Mouse (Mus musculus) fibroblast of lung, adult 2 months (primary cell): ENCODE data around the gene Lonp2.

Experiments used
- DNase-seq: peaks from one replicate; pipeline ENCODE4 v3.0.0-alpha.2; 2011; ENCODE audit warnings: low read depth

Lonp2 gene

DNA sequence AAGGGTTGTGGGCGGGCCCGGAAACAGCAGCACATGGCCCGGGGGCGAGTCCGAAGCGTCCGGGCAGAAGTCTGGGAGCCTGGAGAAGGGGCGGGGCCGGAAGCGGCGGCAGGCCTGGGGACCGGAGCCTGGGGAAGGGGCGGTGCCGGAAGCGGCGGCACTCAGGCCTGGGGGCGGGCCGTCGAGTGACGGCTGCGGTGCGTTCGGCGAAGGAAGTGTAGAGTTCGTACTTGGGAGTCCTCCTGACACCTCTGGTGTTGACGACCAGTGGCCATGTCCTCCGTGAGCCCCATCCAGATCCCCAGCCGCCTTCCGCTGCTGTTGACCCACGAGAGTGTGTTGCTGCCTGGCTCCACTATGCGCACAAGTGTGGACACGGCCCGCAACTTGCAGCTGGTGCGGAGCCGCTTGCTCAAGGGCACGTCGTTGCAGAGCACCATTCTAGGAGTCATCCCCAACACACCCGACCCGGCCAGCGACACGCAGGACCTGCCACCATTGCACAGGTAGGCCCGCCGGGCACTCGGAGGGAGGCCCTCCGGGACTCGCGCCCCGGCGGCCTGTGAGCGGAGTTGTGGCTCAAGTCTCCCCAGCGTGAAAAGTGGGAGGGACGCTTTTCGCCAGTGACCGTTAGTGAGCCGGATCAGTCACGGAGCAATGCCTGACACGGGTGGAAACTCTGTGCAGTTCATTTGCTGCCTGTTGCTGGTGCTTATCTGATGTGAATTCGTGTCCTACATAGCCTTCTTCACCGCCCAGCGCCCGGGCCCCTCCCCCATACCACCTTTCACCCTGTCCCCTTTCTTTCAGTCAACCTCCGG, at the start of gene Lonp2:
TSS of gene Lonp2 (plus strand) at position 133 of the 821 bp plus-strand sequence.
- peak; percentile 83 for DNase-seq

DNA sequence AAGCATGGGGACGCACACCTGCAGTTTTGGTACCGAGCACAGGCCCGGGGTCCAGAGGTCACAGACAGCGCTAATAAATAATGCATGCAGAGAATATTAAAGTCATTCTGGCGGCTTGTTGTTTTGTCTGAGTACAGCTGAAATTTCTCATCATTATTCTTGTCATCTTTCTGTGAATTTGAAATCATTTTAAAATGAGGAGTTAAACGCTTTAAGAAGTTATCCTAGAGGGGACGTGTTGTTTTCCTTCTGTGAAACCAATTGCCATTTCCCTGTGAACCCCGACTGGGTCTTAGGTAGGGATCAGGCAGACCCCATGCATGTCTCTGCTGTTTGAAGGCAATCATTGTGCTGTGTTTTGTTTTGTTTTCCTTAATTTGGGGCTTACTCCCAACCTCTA, 46.3 kb upstream of the Lonp2 start:
- no peak for DNase-seq

DNA sequence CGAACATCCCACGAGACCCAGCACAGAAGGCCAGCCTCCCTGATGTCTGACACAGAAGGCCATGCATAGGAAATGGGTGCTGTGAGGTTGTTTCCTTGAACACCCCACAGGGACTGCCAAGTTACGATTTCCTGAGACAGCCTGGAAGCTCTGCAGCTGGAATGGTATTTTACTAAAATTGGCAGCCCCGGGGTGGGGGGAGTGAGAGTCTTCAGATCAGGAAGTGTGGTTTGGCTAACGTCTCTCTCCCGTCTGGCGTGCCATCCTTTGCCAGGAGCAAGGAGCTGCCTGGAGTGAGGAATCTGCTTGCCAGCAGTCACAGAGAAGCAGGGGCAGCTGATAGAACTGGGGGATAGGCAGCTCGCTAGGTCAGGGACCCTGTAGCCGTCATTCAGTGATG, 45.8 kb upstream of the Lonp2 start:
- peak; percentile 60 for DNase-seq

DNA sequence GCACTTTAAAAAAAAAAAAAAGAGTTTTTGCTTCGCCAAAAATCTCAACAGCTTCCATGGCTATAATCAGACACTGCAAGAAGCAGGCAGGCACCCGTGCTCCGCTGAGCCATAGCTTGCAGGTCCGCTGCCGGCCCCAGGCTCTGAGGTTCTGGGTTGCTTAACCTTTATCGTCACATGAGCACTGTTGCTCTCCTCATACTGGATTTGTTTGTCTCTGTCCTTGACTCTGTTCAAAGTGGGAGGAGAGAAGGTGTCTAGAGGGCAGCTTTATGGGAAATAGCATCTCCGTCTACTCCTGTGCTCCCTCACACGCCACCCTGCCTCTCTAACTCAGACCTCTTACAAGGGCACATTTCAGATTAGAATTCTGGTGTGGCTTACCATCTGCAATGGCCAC, 45.1 kb upstream of the Lonp2 start:
- DNase-seq, result no peak

DNA sequence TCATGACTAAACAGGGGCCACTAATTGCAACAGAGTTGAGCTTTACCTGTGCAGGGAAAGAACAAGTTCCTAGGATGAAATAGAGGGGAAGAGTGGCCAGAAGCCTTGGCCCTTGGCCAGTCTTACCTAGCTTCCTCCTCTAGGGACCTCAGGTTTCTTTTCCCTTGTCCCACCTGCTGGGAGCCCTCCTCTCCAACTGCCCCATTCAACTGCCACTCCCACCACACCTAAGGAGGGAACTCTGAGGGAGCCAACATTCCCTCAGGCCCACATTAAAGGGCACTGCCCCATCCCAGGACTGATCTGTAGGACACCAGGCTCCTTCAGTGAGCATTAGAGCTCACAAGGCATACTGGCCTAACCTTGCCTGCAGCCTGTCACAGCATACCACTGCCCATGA, 43.4 kb upstream of the Lonp2 start, which contains the start of gene Abcc12:
TSS of gene Abcc12 (minus strand) at position 229 of the 400 bp plus-strand sequence.
- DNase-seq, result no peak

DNA sequence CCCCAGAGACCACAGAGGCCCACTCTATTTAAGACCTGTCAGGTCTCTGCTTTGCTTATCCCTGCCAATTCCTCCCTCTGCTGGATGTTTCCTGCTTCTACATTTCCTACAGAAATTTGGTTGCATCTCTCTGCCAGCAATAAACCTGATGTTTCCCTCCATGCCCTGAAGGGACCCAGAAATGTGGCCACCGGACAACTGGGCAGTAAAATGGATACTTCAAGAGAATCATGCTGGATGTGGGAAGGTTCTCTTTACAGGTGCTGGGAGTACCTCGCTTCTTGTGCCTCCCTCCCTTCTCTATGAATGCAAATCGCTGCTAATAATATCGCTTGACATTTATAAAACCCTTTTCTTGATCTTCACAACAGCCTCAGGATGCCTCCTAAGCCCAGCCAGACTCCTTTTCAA, 41.9 kb upstream of the Lonp2 start:
- DNase-seq, result no peak

DNA sequence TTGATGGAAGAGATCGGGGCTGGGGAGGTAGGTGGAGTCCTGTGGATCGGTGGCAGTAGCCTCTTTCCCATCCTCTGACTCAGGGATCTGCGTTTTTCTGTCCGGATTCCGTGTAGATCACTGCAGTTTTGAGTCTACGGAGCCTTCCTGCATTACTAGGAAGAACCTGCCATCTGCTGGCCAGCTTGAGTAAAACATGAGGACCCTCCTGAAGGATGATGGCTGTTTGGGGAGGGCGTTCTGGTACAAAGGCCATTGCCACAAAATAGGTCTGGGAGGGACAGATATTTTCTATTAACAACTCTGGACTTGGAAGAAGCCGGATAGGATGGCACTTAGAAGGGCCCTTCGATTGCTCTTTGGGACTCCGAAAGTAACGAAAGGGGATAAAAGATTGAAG, 38.7 kb upstream of the Lonp2 start:
- DNase-seq, result no peak

DNA sequence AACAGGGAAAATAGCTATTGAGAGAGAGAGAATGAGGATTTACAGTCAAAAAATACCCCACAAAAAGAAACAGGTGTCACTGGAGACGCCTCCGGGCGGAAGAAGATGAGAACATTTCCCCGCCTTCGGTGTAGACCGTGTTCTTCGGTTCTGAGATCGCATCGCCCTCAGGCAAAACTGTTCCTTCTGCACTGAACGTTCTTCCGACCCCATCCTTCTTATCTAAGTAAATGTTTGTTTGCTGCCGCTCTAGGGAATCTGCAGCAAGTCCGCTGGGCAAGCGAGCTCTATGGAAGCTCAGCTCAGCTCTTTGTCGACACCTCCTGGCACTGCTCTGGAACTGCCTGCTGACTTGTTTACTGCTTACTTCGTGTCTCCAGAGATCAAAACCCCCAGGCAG, 38.3 kb upstream of the Lonp2 start:
- DNase-seq, result no peak

DNA sequence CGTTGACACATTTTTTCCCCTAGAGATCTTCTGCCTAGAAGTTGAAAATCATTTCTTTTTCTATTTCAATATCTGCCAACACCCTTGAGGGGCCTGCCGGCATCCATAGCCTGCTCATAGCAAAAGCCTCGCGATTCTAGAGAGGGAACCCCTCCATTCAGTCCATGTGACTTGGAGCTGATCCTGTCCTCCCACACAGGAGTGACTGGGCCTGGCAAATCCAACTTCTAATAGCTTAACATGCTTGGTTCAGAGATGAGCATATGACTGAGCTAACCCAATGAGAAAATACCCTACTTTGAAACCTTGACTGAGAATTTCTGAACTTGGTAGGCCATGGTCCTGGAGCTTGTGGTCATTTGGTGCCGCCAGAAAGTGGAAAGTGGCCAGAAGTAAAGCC, 37.8 kb upstream of the Lonp2 start:
- no peak for DNase-seq

DNA sequence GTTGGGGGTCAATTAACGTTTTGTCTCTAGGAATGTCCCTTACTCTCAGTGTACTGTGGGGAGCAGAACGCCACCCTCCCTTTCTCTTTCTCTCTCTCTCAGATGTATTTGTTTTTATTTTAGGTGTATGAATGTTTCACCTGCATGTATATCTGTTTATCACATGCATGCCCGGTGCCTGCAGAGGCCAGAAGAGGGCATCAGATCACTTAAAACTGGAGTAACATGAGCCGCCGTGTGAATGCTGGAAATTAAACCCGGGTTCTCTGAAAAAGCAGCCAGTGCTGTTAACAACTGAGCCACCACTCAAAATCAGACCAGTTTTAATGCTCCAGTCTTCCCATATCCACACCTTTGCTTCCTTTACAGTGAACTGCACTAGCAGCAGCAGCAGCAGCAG, 37.2 kb upstream of the Lonp2 start:
- DNase-seq, result no peak

DNA sequence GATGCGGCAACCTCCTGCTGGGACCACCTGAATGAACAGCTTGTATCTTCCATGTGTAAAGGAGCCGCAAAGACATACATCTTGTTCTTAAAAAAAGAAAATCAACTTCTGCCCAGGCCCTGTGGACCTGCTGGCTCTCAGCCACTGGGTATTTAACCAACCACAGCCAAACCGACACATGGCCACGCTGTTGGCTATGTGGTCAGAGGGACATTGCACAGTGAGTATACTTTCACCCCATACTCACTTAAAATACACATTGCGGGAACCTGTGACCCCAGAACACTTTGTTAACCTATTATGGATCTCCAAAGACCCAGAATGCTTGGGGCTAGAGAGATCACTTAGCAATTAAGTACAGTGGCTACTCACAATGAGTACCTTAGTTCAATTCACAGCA, 35.5 kb upstream of the Lonp2 start:
- DNase-seq, result no peak

DNA sequence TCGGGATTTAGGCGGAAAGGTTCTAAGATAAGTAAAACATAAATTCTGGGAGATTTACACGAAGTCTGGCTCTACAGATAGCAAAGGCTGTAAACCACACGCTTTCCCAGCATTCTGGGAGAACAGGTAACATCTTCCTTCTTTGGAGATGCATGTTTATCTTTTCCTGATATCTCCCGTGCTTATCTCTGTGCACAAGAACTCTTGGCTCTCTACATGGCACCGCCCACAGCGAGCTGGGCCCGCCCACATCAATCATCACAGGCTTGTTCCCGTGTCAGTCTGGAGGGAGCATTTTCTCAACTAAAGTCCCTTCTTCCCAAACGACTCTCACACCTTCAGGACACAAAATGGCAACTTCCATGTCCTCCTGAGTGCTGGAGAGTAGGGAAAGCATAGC, 30.7 kb upstream of the Lonp2 start:
- DNase-seq, result no peak

DNA sequence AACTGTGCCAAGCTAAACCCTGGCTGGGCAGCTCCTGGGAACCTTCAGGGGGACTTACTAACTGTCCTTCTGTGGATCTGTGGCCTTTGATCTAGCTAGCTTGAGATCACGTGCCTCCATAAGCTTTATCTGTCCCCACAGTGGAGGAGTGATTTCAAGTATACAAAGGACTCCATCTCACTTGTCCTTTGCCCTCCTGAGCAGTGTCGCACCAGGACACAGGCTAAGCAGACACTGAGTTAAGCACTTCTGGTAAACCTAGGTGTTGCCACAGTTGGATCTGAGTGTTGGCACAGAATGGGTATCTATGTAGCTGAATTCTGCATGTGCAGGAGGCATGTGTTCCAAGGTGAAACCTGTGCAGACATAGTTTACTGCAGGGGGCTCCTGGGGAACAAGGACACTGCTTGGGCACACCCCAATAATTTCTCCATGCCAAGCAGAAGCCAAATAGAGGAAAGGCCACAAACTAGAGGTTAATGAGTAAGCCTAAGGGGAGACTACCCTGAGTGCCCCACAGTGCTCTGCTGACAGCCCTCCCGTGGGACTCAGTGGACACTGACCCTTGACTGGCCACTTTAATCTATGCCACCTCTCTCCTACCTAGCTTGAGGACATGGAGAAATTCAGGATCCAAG, 29.6 kb upstream of the Lonp2 start:
- DNase-seq, result no peak

DNA sequence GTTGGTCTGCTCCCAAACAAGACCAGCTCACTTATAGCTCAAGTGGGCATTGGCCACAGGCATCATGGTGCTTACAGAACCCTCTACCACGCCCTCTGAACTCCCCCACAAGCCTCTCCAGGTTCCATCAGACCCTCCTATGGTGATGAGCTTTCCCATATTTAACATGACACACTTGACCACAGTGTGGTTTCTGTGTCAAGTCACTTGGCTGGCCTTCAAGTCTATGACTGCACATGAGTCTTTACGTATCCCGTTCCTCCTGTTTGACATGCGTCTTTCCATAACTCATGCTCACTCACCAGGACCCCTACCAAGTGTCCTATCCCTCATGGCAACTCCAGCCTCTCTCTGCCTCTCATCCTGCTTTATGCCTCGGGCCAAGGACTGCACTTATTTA, 28.2 kb upstream of the Lonp2 start:
- no peak for DNase-seq

DNA sequence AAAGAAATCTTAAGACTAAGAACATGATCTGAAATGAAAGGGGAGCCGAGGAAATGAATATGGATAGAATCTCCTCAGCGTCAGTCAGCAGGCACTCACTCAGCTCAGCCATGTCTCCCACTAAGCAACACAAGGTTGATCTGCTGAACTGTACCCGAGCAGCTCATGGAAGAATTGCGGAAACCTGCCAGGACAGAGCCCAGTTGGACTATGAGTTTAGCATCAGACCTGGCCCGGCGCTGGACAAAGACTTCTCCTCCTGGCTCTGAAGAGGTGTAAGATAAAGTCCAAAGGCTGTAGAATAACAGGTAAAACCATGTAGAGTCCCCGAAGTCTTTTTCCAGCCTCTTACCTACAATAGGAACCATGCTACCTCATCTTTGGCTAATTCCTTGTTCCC, 26.2 kb upstream of the Lonp2 start:
- DNase-seq, result no peak

DNA sequence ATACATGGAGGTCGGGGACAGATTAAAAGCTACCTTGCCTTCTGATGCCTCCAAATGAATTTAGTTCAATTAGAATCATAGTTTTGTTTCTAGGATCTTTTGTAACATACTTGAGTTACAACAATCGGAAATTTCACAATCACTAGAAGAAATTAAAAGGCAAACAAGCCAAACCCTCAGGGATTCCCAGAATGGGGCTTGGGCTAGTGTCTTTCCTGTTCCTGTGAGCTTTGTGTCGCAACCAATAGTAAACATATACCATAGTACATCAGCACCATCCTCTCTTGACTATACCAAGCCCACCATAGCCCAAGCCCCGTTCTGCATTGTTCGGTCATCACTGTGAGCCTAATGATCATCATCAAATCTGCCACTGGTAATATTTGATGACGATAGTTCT, 24.5 kb upstream of the Lonp2 start:
- DNase-seq, result no peak

DNA sequence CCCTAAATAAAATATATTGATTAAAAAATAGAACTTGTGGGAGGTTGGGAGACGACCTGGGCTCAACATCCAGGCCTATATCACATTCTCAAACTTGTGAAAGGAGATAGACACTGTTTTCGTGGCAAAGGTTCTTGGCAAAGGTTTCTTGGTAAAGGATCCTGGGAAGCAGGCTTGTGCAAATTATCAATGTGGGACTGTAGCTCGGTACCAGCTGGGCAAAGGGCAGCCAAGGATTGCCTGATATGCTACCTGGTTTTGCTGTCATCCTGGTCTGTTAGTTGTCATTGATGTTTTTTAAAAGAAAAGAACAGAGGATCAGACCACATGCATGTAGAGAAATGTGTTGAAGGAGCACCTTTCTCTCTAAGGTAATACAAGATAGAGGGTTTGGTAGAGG, 23.5 kb upstream of the Lonp2 start:
- DNase-seq, result no peak

DNA sequence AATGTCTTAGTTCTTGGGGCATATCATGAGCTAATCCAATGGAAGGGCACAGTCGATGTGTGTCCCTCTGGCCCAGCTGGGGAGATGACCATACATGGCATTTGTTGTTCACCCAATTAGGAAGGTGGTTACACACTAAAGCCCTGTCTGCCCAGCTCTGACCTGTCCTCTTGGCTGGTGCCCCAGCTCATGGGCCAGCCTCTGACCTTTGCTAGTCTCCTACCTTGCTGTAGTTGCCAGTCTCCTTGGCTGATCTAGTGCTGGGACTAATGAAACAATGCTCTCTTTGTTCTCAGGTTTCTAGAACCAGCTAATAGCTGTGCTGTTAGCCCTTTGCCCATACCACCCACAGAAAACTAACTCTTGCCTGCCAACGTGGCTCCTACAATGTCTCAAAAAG, 20.7 kb upstream of the Lonp2 start:
- peak; percentile 69 for DNase-seq

DNA sequence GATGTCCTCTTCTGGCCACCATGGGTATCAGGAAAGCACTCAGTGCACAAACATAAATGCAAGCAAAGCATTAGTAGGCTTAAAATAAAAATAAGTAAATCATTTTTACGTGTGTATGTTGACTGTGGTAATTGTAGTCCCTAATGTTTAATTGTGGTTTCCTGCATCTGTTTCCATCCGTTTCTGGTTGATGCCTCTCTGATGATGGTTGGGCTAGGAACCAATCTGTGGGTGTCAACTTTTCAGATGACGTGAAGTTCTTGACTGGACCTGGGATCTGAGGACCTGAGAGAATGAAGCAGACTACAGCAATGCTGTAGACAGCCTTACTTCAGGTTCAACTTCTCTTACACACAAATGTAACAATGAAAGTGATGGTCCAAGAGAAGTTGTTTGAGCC, 19.2 kb upstream of the Lonp2 start:
- no peak for DNase-seq

DNA sequence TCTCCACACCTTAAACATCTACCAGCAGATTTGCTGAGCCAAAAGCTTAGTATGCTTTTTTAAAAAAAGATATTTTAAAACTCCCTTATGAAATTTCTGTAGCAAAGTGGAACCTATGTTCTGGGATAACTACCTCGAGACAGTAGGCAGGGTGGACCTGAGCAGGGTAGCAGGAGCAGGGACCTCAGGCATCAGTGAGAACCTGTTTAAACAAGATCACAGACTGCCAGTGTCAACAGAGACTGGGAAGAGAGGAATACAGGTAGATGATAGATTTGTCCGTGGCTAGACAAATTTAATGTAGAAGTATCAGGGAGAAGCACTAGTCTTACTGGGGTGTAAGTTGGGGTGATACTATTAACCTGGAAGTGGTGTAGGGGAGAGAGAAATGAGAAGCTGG, 10.0 kb upstream of the Lonp2 start:
- DNase-seq, result no peak

DNA sequence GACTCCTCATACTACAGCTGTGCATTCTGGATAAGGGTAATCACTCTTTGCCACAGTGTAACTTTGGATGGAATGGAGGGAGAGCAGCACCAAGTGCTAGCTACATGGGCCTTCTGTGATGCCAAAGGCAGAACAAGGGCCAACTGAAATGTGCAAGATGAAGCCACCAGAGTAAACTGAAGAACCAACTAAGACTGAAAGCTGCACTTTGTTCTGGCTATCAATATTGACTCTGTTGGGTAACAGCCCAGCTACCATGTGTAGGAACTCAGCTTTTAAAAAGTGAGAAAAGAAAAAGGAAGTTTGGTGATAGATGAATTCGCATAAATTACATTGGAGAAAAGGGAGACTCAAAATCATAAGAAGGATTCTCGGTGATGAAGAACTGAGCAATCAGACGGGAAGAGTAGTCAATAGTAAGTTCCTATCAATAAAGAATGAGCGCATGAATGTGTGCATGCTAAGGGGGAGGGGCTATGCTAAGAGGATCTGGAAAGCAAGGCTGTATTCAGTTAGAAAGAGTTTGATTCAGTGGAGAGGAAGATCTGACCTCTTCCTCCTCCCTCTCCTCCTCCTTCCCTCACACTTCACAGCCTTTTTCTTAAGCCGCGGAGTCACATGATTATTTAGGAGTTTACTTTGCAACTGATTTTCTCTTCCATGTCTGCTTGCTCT, 8.6 kb upstream of the Lonp2 start:
- no peak for DNase-seq

DNA sequence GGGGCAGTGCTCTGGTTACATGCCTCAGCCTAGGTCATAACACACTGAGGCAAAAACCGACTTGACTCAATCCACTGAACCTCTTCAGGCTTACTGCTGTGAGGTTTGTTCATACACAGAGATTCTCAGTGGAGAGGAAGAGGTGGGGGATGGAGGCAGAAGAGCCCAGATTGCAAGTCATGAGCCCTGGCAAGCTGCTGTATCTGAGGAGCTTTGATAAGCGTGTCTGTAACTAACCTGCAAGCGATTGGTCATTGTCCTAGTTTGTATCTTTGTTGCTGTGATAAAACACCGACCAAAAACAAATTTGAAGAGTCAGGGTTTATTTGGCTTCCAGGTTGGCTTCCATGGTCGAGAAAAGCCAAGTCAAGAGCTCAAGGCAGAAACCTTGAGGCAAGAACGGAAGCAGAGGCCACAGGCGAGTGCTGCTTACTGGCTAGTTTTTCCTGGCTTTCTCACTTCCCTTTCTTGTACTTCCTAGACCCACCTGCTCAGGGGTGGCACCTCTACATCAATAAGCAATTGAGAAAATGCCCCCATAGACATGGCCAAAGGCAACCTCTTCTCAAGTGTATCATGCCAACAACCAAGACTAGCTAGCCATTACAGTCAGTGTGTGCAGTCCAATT, 6.0 kb upstream of the Lonp2 start:
- no peak for DNase-seq

DNA sequence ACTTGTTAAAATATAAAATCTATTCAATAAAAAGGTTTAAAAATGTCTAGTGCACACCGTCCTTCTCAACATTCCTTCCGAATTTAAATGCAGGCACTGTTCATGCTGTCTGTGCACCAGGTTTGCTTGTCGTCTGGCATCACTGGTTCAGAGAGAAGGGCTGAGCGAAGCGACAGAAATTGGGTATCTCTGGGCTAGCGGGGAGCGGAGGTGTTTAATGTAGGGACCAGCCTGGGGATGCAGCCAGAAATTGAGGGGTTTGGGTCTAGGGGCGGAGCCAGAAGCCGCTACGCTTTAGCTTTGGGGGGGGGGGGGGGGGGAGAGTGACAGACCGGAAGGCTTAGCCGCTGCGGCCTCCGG, 312 bp upstream of the Lonp2 start:
- no peak for DNase-seq
